Mouse (Mus musculus) G1E (cell line): ENCODE measurements around the gene Lmna. TPM values are rescaled to one million over a fixed set of nuclear protein-coding genes. Genes with fewer than 3 reads are reported as not detected.

Experiments used
- ATAC-seq: 2 replicates; pipeline ENCODE4 v1.8.0; 2016; ENCODE audit warnings: mild to moderate bottlenecking; ENCODE audit not compliant: insufficient number of reproducible peaks, poor library complexity, low FRiP score, severe bottlenecking; ENCODE audit errors: extremely low read depth
- DNase-seq: peaks from one replicate; pipeline ENCODE4 v3.0.0; 2012; ENCODE audit warnings: low spot score
- H3K27me3 ChIP-seq: 2 replicates; pipeline ENCODE4 v1.6.1; 2012; ENCODE audit warnings: mild to moderate bottlenecking, low read length, inconsistent platforms; ENCODE audit not compliant: insufficient read depth
- H3K36me3 ChIP-seq: replicated peaks from 2 replicates; pipeline ENCODE3; 2012; ENCODE audit warnings: mild to moderate bottlenecking, inconsistent platforms
- H3K4me1 ChIP-seq: 2 replicates; pipeline ENCODE4 v1.6.1; 2012; ENCODE audit warnings: low read depth, low read length, inconsistent platforms, mixed read lengths; ENCODE audit not compliant: insufficient read depth
- H3K4me3 ChIP-seq: 2 replicates; pipeline ENCODE4 v1.5.1; 2012; ENCODE audit warnings: low read depth, mild to moderate bottlenecking, inconsistent platforms, low read length, moderate library complexity, mixed read lengths
- H3K9me3 ChIP-seq: replicated peaks from 2 replicates; pipeline ENCODE4 v1.6.1; 2012; ENCODE audit warnings: inconsistent platforms
- CTCF ChIP-seq: IDR thresholded peaks from 2 replicates; pipeline ENCODE4 v1.5.1; 2012; ENCODE audit warnings: low read depth, low read length, inconsistent platforms, mixed read lengths
- GATA1 ChIP-seq: IDR thresholded peaks from 2 replicates; pipeline ENCODE4 v1.6.1; 2012; ENCODE audit warnings: borderline replicate concordance, low read length, inconsistent platforms, mixed read lengths
- GATA2 ChIP-seq: IDR thresholded peaks from 2 replicates; pipeline ENCODE4 v1.6.1; 2012; ENCODE audit warnings: low read depth, low read length, inconsistent platforms, borderline replicate concordance
- POLR2AphosphoS5 ChIP-seq: IDR thresholded peaks from 2 replicates; pipeline ENCODE4 v1.6.1; 2012; ENCODE audit warnings: low read depth, low read length, inconsistent platforms; ENCODE audit not compliant: insufficient replicate concordance
- TAL1 ChIP-seq: conservative IDR thresholded peaks from 2 replicates; pipeline ENCODE4 v1.6.1; 2012; ENCODE audit warnings: low read depth, low read length, inconsistent platforms, mixed read lengths
- polyA plus RNA-seq: library from polyadenylated mRNA; stranded (reverse); fragments of >175 nt; gene quantifications from 2 replicates; pipeline ENCODE4 v1.2.3, GENCODE M21; 2012
- total RNA-seq, 2 experiments: library from RNA; stranded (forward) in 1 of 2; stranded (reverse) in 1 of 2; fragments of 200-1000 nt in 1 of 2; fragments of >200 nt in 1 of 2; fragmentation: Nextera tagmentation in 1 of 2; gene quantifications; 2 replicates each; pipeline ENCODE4 v1.2.3; 2014 to 2017

The Lmna gene
- total RNA-seq (2014; fragmentation: Nextera tagmentation) (69.3 and 72.1 TPM in 2 replicates), total RNA-seq (2017) (96.4 and 98.2 TPM in 2 replicates), polyA plus RNA-seq (336 and 381 TPM in 2 replicates)

GRCm38 (mm10) chr3:88509692-88510420, at the start of gene Lmna:
Lmna (minus strand) TSS chr3:88509956.
- Histone ChIP-seq H3K27me3 (no peaks in the 10 kb centered on the region), H3K36me3 (peaks cover 7% of the 10 kb centered on the region), H3K9me3 (no peaks in the 10 kb centered on the region), H3K4me3 (peak within 1 kb of the TSS; percentile 70), H3K4me1 (peaks cover 99% of the 10 kb centered on the region)
- DNase-seq (peak; percentile 83), ATAC-seq (peak; percentile 87)
- TF ChIP-seq GATA1, result no peak
- 0 out of 2 replicates have a peak, but pooled peaks have one; percentile 14 for TF ChIP-seq CTCF

- ATAC-seq (no peak), DNase-seq (no peak)
- TF ChIP-seq POLR2AphosphoS5 (no peak), GATA1 (no peak), CTCF (no peak), TAL1 (no peak)
- Histone ChIP-seq H3K4me1 (peaks cover 41% of the 10 kb centered on the region), H3K9me3 (no peaks in the 10 kb centered on the region), H3K36me3 (peaks cover 63% of the 10 kb centered on the region), H3K27me3 (no peaks in the 10 kb centered on the region), H3K4me3 (no peak overlapping the region)
Measured at GRCm38 (mm10) chr3:88556616-88557015, 46.9 kb upstream of the Lmna start.

GRCm38 (mm10) chr3:88555731-88556130, 46.0 kb upstream of the Lmna start:
- Histone ChIP-seq H3K27me3 (no peaks in the 10 kb centered on the region), H3K36me3 (peaks cover 61% of the 10 kb centered on the region), H3K4me1 (peaks cover 48% of the 10 kb centered on the region), H3K9me3 (no peaks in the 10 kb centered on the region), H3K4me3 (peak overlapping the region; percentile 53; the same call in 1 of the 2 replicates)
- no peak for DNase-seq
- ATAC-seq, result no peak
- no peak for TF ChIP-seq GATA1
- no peak for TF ChIP-seq TAL1
- TF ChIP-seq GATA2, result no peak
- TF ChIP-seq CTCF, result no peak
- TF ChIP-seq POLR2AphosphoS5, result no peak

GRCm38 (mm10) chr3:88555069-88555605, 45.4 kb upstream of the Lmna start:
- ATAC-seq, result no peak
- Histone ChIP-seq H3K9me3 (no peaks in the 10 kb centered on the region), H3K4me1 (peaks cover 54% of the 10 kb centered on the region), H3K4me3 (peak overlapping the region; percentile 34; the same call in 1 of the 2 replicates), H3K36me3 (peaks cover 61% of the 10 kb centered on the region), H3K27me3 (no peaks in the 10 kb centered on the region)
- TF ChIP-seq CTCF (no peak), TAL1 (no peak), GATA1 (no peak), GATA2 (no peak), POLR2AphosphoS5 (no peak)
- no peak for DNase-seq

- ATAC-seq (no peak), DNase-seq (peak; percentile 63)
- peaks cover 60% of the 10 kb centered on the region for H3K36me3 ChIP-seq
- peaks cover 58% of the 10 kb centered on the region for H3K4me1 ChIP-seq
- peak overlapping the region; percentile 95 for H3K4me3 ChIP-seq
- H3K9me3 ChIP-seq, result no peaks in the 10 kb centered on the region
- H3K27me3 ChIP-seq, result no peaks in the 10 kb centered on the region
- TF ChIP-seq POLR2AphosphoS5 (no peak), CTCF (no peak), TAL1 (no peak), GATA2 (no peak), GATA1 (no peak)
Measured at GRCm38 (mm10) chr3:88553880-88554586, 44.3 kb upstream of the Lmna start.

- Histone ChIP-seq H3K27me3 (no peaks in the 10 kb centered on the region), H3K4me3 (peak within 1 kb of the TSS; percentile 95), H3K4me1 (peaks cover 60% of the 10 kb centered on the region), H3K36me3 (peaks cover 60% of the 10 kb centered on the region), H3K9me3 (no peaks in the 10 kb centered on the region)
- TF ChIP-seq GATA2 (no peak), CTCF (peak; percentile 46; the same call in 1 of the 2 replicates), GATA1 (no peak), POLR2AphosphoS5 (no peak)
- ATAC-seq, result no peak
- peak; percentile 92 for DNase-seq
Measured at GRCm38 (mm10) chr3:88553525-88553879, 43.7 kb upstream of the Lmna start, which contains the start of gene Ubqln4. Ubqln4 (plus strand) TSS chr3:88553758.
